In genomic region chr11:101465869-101466551, GRCm38 (mm10) we compare ENCODE assay signal across 8 mouse cellular contexts. TPM values are rescaled to one million over a fixed set of nuclear protein-coding genes. Genes with fewer than 3 reads are reported as not detected.
DNase-seq lines count a peak whose midpoint lies in the region; ATAC-seq and TF ChIP-seq lines count a peak whose summit lies in the region.

TSS of gene Vat1 (minus strand) at chr11:101466230.

- H3K79me3 ChIP-seq in C2C12 (ENCODE audit: low read depth) = peaks cover 6% of the 10 kb centered on the region

- no peak for TF ChIP-seq CTCF in C2C12 (IDR thresholded peaks at IDR 0.05; ENCODE audit: control insufficient read depth, insufficient read depth, insufficient read length)
- no peak for TF ChIP-seq CTCF in heart, postnatal 0 days (IDR thresholded peaks at IDR 0.05; ENCODE audit: low read depth)
- no peak for TF ChIP-seq CTCF in testis, adult 2 months (IDR thresholded peaks at IDR 0.05; ENCODE audit: control insufficient read depth, insufficient read depth, insufficient replicate concordance, low read depth, low read length)

- peaks cover 62% of the 10 kb centered on the region for H3K4me1 ChIP-seq in erythroblast, embryonic 14.5 days (ENCODE audit: control insufficient read depth)
- 0 out of 2 replicates have a peak, but pooled peaks cover 6% of the 10 kb centered on the region for H3K4me1 ChIP-seq in heart, postnatal 0 days (ENCODE audit: control insufficient read depth, insufficient read depth)
- peaks cover 37% of the 10 kb centered on the region for H3K4me1 ChIP-seq in neural tube, embryonic 14.5 days (ENCODE audit: control insufficient read depth, insufficient read depth, low read length)
- H3K4me1 ChIP-seq in testis, adult 2 months (ENCODE audit: control insufficient read depth, insufficient read depth, low read length) = peaks cover 30% of the 10 kb centered on the region

- H3K36me3 ChIP-seq in C2C12 (ENCODE audit: control insufficient read depth, insufficient read depth) = peaks cover 18% of the 10 kb centered on the region
- peaks cover 4% of the 10 kb centered on the region; the same call in 1 of the 2 replicates for H3K36me3 ChIP-seq in erythroblast, embryonic 14.5 days (ENCODE audit: control insufficient read depth)
- H3K36me3 ChIP-seq in heart, postnatal 0 days (replicated peaks; ENCODE audit: control insufficient read depth, insufficient read depth, low read length) = peaks cover 18% of the 10 kb centered on the region
- peaks cover 14% of the 10 kb centered on the region for H3K36me3 ChIP-seq in neural tube, embryonic 14.5 days (ENCODE audit: control insufficient read depth, insufficient read depth, low read length)
- H3K36me3 ChIP-seq in testis, adult 2 months (ENCODE audit: control insufficient read depth, insufficient read depth, low read length) = no peaks in the 10 kb centered on the region

- peak within 1 kb of the TSS; percentile 89 for H3K4me2 ChIP-seq in heart, postnatal 0 days (ENCODE audit: low read depth, low read length)
- H3K4me2 ChIP-seq in neural tube, embryonic 14.5 days (ENCODE audit: low read depth, low read length) = peak within 1 kb of the TSS; percentile 62

- ATAC-seq in heart, postnatal 0 days (ENCODE audit: insufficient read depth, low read depth) = peak; percentile 70
- ATAC-seq in neural tube, embryonic 14.5 days (ENCODE audit: low read depth) = peak; percentile 74

- peak; percentile 87 for DNase-seq in adrenal gland, postnatal 14 days
- peak; percentile 85 for DNase-seq in heart, postnatal 0 days (ENCODE audit: low spot score)
- DNase-seq in kidney, postnatal 36 days = peak; percentile 76 to 88
- peak; percentile 75 to 81 for DNase-seq in lung, adult 18-20 months

- no peak for TF ChIP-seq EP300 in heart, postnatal 0 days (IDR thresholded peaks at IDR 0.05; ENCODE audit: low read depth)

- peak within 1 kb of the TSS; percentile 70 for H3K27ac ChIP-seq in heart, postnatal 0 days (ENCODE audit: low read depth)
- peak within 1 kb of the TSS; percentile 89 for H3K27ac ChIP-seq in neural tube, embryonic 14.5 days (ENCODE audit: low read depth, low read length)
- peak within 1 kb of the TSS; percentile 44 for H3K27ac ChIP-seq in testis, adult 2 months (ENCODE audit: control insufficient read depth, insufficient read depth, low read depth, low read length)

- H3K79me2 ChIP-seq in C2C12 (ENCODE audit: control insufficient read depth, insufficient read depth) = peaks cover 32% of the 10 kb centered on the region

- peak within 1 kb of the TSS; percentile 84 for H3K4me3 ChIP-seq in C2C12 (ENCODE audit: insufficient read depth, poor library complexity, severe bottlenecking)
- peak within 1 kb of the TSS; percentile 69 for H3K4me3 ChIP-seq in erythroblast, embryonic 14.5 days (replicated peaks)
- H3K4me3 ChIP-seq in heart, postnatal 0 days (ENCODE audit: low read depth, low read length) = peak within 1 kb of the TSS; percentile 73
- peak within 1 kb of the TSS; percentile 79 for H3K4me3 ChIP-seq in neural tube, embryonic 14.5 days (ENCODE audit: low read depth, low read length)
- peak within 1 kb of the TSS; percentile 91 for H3K4me3 ChIP-seq in testis, adult 2 months (ENCODE audit: control insufficient read depth, low read depth, low read length)

- 1% methylated on average over 60 of the region's 60 CpGs for WGBS in heart, postnatal 0 days
- WGBS in neural tube, embryonic 14.5 days = 2% methylated on average over 56 of the region's 60 CpGs

- peak within 1 kb of the TSS; percentile 62 for H3K9ac ChIP-seq in heart, postnatal 0 days (replicated peaks; ENCODE audit: low read depth, low read length)
- H3K9ac ChIP-seq in neural tube, embryonic 14.5 days (replicated peaks; ENCODE audit: low read depth, low read length) = peak within 1 kb of the TSS; percentile 72

- TF ChIP-seq POLR2A in testis, adult 2 months (IDR thresholded peaks at IDR 0.05; ENCODE audit: control insufficient read depth, low read depth, low read length) = peak; percentile 65; the same call in 1 of the 2 replicates

- peak within 1 kb of the TSS; percentile 88 for H3ac ChIP-seq in C2C12 (ENCODE audit: control insufficient read depth, insufficient read length, low read depth)

- no peaks in the 10 kb centered on the region for H3K9me3 ChIP-seq in erythroblast, embryonic 14.5 days (ENCODE audit: control insufficient read depth, low read length)
- no peaks in the 10 kb centered on the region for H3K9me3 ChIP-seq in heart, postnatal 0 days (replicated peaks; ENCODE audit: control insufficient read depth, low read length)
- H3K9me3 ChIP-seq in neural tube, embryonic 14.5 days (ENCODE audit: control insufficient read depth, low read length) = no peaks in the 10 kb centered on the region

- H3K27me3 ChIP-seq in C2C12 (ENCODE audit: control insufficient read depth, insufficient read depth, insufficient read length) = no peaks in the 10 kb centered on the region
- peaks cover 85% of the 10 kb centered on the region for H3K27me3 ChIP-seq in erythroblast, embryonic 14.5 days (ENCODE audit: control insufficient read depth)
- no peaks in the 10 kb centered on the region for H3K27me3 ChIP-seq in heart, postnatal 0 days (ENCODE audit: control insufficient read depth, insufficient read depth, low read length)
- no peaks in the 10 kb centered on the region for H3K27me3 ChIP-seq in neural tube, embryonic 14.5 days (ENCODE audit: control insufficient read depth, insufficient read depth, low read length)
- H3K27me3 ChIP-seq in testis, adult 2 months (ENCODE audit: control insufficient read depth, insufficient read depth, low read length) = no peaks in the 10 kb centered on the region

TF ChIP-seq in C2C12, 6 proteins besides CTCF, POLR2A, EP300 and RAD21:
- TF ChIP-seq MYOG (IDR thresholded peaks at IDR 0.05; ENCODE audit: control insufficient read depth, extremely low read depth, insufficient read length) (no peak), USF1 (IDR thresholded peaks at IDR 0.05; ENCODE audit: low read depth) (no peak), MYOD1 (IDR thresholded peaks at IDR 0.05; ENCODE audit: control insufficient read depth, insufficient read length, low read depth) (no peak), MAX (IDR thresholded peaks at IDR 0.05) (no peak), CEBPB (IDR thresholded peaks at IDR 0.05; ENCODE audit: low read depth) (no peak), FOSL1 (IDR thresholded peaks at IDR 0.05; ENCODE audit: insufficient read depth, low read length, poor library complexity, severe bottlenecking) (no peak)

RNA-seq across cellular contexts. Expression of gene Vat1, which starts in this region (rescaled TPM):
- 306 TPM for polyA plus RNA-seq in C2C12 (2012; fragmentation: generic; extraction: Trizol)
- total RNA-seq in adrenal gland, postnatal 14 days (2021) = 74.7 and 95.1 TPM in 2 replicates
- 0.69 and 0.80 TPM in 2 replicates for polyA plus RNA-seq in erythroblast, embryonic 14.5 days (2012)
- 82.0 and 84.2 TPM in 2 replicates for total RNA-seq in heart, postnatal 0 days (2014; rRNA removed; ENCODE audit: low replicate concordance)
- 19.5 and 19.7 TPM in 2 replicates for polyA plus RNA-seq in heart, postnatal 0 days (2015; fragmentation: Nextera tagmentation; extraction: Ambion mirVana)
- polyA plus RNA-seq in neural tube, embryonic 14.5 days (2014; fragmentation: Nextera tagmentation; extraction: Ambion mirVana) = 67.4 and 90.8 TPM in 2 replicates
- 40.0 and 43.3 TPM in 2 replicates for polyA plus RNA-seq in testis, adult 2 months (2012; rRNA removed)

Comparison
In these comparisons a context has a peak if more than half of its experiments do, and no peak if none do; other contexts are left out.
1. Peak in every context shown above with its lines: DNase-seq, ATAC-seq, H3K4me3 ChIP-seq and H3K27ac ChIP-seq.
2. RNA of gene Vat1 (polyA plus RNA-seq): 306 TPM in C2C12 (single experiment), 67.4 to 90.8 TPM in neural tube, embryonic 14.5 days, 40.0 to 43.3 TPM in testis, adult 2 months and 19.5 to 19.7 TPM in heart, postnatal 0 days; 0.69 to 0.80 TPM in erythroblast, embryonic 14.5 days; every median in the first group is over 10 times any median in the second.